Mouse (Mus musculus) G1E (cell line): ENCODE data around the gene Edil3.

Experiments used
- CTCF ChIP-seq: IDR thresholded peaks from 2 replicates; pipeline ENCODE4 v1.5.1; 2012; ENCODE audit warnings: low read depth, low read length, inconsistent platforms, mixed read lengths
- POLR2AphosphoS5 ChIP-seq: IDR thresholded peaks from 2 replicates; pipeline ENCODE4 v1.6.1; 2012; ENCODE audit warnings: low read depth, low read length, inconsistent platforms; ENCODE audit not compliant: insufficient replicate concordance

DNA sequence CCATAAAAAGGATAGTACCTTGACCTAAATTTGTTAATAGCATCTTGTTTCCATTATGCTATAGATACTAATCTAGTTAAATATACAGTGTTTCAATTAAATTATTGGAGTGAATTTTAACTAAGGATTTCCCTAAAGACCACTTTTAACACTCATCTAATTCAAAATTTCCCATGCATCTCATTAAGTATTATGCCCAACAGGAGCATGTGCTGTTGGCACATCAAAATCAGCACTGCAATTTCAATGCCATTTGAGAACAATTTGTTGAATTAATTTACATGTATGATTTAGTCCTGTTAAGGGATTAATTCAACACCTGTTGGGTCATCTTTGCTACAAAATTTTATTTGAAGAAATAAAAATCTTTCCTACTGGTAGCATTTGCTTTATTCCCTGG lies 191.2 kb downstream of the Edil3 start:
- TF ChIP-seq CTCF (no peak), POLR2AphosphoS5 (no peak)
